Mouse (Mus musculus) adrenal gland, postnatal 4 days (tissue): ENCODE measurements around the gene Ckb. TPM values are rescaled to one million over a fixed set of nuclear protein-coding genes. Genes with fewer than 3 reads are reported as not detected.
"Not testable (repeated sequence)": the region's sequence is repeated elsewhere in the genome, so short reads cannot be mapped to it uniquely, and the experiment has no call there.

Source experiments
- DNase-seq, 2 experiments: peaks; one replicate each; pipeline ENCODE4 v3.0.0; 2021 to 2022; ENCODE audit warnings: low spot score in 2 of 2, mixed read lengths in 2 of 2
- total RNA-seq, 2 experiments: library from RNA; stranded (reverse); gene quantifications; 2 replicates each; pipeline ENCODE4 v1.2.3; 2021

Ckb gene
- total RNA-seq, 2 experiments from 2014 or later, result 39.6 to 40.9 TPM

- DNase-seq, result no peak
These were observed 1.7 kb downstream of the Ckb start for GRCm38 (mm10) chr12:111670371-111670971.

- no peak for DNase-seq
These were observed 2.2 kb downstream of the Ckb start for GRCm38 (mm10) chr12:111669961-111670360.

- DNase-seq, result no peak
These were observed 2.9 kb downstream of the Ckb start for GRCm38 (mm10) chr12:111669000-111669788.

- peak; percentile 94 to 97 for DNase-seq
These were observed 3.7 kb downstream of the Ckb start for GRCm38 (mm10) chr12:111668457-111668912.

- no peak for DNase-seq
These were observed 4.7 kb downstream of the Ckb start for GRCm38 (mm10) chr12:111667421-111667820.

GRCm38 (mm10) chr12:111666380-111666779 lies 5.8 kb downstream of the Ckb start:
- DNase-seq, result no peak

- no peak for DNase-seq
These were observed 6.9 kb downstream of the Ckb start for GRCm38 (mm10) chr12:111665041-111665880.

GRCm38 (mm10) chr12:111664144-111664634 lies 7.9 kb downstream of the Ckb start:
- DNase-seq, result no peak

GRCm38 (mm10) chr12:111663228-111664143 lies 8.7 kb downstream of the Ckb start:
- DNase-seq, result no peak

- not testable (repeated sequence) for DNase-seq
These were observed 10.6 kb downstream of the Ckb start for GRCm38 (mm10) chr12:111661554-111661953.

- no peak for DNase-seq
These were observed 11.5 kb downstream of the Ckb start for GRCm38 (mm10) chr12:111660628-111661027.

- DNase-seq, result no peak
These were observed 12.8 kb downstream of the Ckb start for GRCm38 (mm10) chr12:111659331-111659730.

GRCm38 (mm10) chr12:111655695-111656094 lies 16.4 kb downstream of the Ckb start:
- DNase-seq, result no peak

GRCm38 (mm10) chr12:111653434-111653833 lies 18.7 kb downstream of the Ckb start:
- no peak for DNase-seq

GRCm38 (mm10) chr12:111652953-111653352 lies 19.2 kb downstream of the Ckb start:
- DNase-seq, result no peak

GRCm38 (mm10) chr12:111648061-111648645 lies 24.0 kb downstream of the Ckb start:
- DNase-seq, result peak in 1 of 2 experiments; percentile 21
